Mouse (Mus musculus): ENCODE results near the gene Gpld1.
"Not testable (repeated sequence)": the region's sequence is repeated elsewhere in the genome, so short reads cannot be mapped to it uniquely, and the experiment has no call there.

Gpld1 gene

DNA sequence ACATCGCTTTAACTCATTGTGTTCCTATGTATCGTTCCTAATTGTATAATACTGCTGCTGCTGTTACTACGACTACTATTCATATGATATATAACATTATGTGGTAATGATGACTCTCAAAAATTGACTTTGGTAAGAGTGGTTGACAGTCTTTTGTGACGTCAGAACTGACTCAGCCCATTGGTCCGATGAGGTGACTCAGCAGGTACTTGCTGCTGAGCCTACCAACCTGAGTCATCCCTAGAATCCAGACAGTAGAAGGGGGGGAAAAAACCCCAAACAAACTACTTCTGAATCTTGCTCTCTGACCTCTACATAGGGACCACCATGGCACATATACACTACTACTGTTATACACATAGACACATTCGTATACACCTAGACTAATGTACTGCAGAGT is 5.9 kb downstream of the Gpld1 start:
- DNase-seq = no peak

DNA sequence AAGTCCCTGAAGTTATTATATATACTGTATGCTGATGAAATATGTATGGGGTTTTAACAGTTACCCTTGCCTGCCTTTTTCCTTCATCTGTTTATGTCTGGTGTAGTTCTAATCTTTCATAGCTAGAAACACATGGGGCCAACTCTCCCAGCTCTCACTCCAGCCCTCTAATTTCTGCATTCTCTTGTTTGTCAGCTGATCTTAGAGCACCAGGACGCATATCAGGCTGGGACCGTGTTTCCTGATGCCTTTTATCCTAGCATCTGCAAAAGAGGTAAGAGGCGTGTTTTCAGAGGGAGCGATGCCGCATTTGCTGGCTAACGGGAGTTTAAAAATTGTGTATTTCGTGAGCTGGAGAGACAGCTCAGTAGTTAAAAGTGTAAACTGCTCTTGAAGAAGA is 9.7 kb downstream of the Gpld1 start:
- no peak for DNase-seq

DNA sequence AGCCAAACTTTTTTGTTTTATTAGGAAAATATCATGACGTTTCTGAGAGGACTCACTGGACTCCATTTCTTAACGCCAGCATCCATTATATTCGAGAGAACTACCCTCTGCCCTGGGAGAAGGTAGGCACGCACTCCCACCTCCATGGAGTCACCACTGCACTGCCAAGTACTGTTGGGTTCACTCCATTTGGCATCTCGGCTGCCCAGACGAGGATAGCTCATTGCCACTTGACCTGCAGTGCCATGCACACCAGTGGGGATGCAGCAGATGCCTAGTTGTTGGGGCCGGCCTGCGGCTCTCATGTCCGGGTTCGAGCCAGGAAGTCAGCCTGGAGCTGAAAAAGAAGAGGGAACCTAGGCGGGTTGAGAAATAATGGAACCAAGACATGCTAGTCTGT is 12.1 kb downstream of the Gpld1 start:
- DNase-seq = no peak

DNA sequence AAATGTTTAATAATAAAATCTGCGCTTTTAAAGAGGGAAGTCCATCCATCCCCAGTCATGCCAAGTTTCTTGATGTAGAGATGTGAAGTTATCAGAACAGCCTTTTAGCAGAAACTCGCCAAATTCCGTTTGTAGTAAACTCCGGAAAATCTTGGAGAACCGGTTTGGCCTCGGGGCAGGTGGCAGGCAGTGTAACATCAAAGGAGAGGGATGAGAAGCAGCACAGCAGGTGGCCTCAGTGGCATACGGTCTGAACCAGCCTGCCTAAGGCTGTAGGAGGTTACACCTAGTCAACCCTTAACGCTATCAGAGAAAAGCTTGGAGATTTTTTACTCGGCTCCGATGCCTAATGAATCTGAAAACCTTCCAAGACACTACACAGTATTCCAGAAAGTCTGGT is 12.5 kb downstream of the Gpld1 start:
- DNase-seq = no peak

DNA sequence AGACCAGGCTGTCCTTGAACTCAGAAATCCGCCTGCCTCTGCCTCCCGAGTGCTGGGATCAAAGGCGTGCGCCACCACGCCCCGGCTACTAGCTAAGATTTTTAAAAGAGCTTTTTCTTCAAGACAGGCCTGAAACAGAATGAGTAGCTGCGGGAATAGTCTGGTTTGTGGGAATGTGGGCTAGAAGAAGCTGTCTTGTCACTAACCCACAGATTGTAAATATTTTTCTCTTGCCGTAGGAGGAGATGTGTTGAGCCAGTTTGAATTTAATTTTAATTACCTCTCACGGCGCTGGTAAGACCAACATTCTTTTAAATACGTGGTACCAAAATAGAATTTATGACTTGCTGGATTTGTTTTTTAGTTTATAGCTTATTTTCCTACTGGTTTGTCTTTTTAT is 15.7 kb downstream of the Gpld1 start:
- DNase-seq = no peak

DNA sequence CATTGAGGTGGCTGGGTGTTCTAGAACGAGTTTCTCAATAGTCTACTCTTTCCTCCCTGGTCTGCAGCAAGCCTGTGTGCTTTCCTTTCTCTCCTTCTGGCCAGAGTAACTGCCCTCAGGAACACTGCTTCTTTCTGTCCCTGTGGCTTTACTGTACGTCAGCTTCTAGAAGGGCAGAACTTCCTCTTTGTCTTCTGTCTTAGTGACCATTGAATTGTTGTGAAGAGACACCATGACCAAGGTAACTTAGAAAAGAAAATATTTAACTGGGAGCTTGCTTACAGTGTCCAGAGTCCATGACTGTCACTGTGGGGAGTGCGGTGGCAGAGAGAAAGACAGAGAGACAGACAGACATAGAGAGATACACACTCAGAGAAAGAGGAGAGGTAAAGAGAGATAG is 17.1 kb downstream of the Gpld1 start:
- DNase-seq = peak; percentile 5

DNA sequence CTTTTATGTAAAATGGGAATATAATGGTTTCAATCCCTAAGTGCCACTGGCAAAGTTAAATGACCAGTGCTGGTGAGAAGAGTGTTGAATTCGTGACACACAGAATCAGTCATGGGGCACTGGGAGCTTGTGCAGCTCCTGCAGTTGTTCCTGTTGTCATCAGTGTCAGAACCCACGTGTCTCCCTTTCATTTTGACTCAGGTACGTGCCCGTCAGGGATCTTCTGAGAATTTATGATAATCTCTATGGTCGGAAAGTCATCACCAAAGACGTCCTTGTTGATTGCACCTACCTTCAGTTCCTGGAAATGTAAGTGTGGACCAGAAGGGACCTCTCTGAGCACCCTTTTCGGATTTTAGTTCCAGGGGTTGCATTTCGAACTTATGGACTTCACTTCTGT is 19.2 kb downstream of the Gpld1 start:
- DNase-seq = no peak

DNA sequence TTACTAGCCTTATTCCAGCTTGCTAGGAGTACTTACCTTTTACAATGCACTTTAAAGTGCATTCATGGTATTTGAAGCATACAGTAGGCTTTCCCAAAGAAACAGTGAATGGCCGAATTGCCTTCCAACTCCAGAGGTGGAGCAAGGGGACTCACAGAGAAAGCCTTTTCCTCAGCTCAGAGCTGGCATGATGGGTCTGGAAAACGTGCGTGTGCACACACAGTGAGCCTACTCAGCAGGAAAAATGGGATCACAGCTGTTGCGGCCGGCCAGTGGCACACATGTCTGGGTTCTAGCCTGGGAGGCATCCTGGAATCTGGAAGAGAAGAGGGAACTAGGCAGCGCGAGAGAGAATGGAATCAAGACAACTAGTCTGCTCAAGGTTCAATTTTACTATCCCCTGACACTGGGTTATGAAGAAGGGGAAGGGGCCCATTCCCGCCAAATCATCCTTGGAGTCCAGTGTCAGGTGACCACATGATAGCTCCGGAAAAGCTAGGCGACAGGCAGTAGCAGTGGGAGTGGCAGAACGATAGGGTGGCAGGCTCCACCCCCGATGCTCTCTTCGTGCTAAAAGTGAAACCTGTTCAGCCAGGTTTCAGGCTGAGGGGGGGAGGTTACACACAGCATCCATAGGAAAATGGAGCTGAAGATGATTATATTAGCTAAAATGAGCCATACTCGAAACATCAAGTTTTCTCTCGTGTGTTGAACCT is 22.3 kb downstream of the Gpld1 start:
- no peak for DNase-seq

DNA sequence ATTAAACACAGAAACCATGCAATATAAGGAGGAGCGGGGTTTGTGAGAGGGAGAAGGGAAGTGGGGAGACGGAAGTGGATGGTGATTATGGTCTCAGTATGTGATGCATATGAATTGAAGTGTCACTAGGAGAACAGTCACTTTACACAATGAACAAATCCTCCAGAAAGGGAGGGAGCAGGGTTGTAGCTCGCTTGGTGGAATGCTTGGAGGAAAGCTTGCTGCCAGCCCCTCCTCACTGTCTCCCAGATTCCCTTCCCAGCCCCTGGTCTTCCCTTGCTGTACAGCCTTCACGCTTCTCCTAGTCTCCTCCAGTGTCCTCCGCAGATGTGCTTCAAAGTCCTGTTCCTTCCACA is 22.9 kb downstream of the Gpld1 start:
- no peak for DNase-seq

DNA sequence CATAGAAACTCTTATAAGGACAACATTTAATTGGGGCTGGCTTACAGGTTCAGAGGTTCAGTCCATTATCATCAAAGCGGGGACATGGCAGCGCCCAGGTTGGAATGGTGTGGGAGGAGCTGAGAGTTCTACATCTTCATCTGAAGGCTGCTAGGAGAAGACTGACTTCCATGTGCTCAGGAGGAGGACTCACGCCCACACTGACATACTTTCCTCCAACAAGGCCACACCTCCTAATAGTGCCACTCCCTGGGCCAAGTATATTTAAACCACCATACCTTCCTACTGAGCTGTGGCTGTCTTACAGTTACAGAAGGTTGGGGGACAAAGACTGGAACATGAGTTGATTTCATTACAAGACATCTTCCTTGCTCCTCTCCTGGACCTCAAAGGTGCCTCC is 28.8 kb downstream of the Gpld1 start:
- DNase-seq = not testable (repeated sequence)

DNA sequence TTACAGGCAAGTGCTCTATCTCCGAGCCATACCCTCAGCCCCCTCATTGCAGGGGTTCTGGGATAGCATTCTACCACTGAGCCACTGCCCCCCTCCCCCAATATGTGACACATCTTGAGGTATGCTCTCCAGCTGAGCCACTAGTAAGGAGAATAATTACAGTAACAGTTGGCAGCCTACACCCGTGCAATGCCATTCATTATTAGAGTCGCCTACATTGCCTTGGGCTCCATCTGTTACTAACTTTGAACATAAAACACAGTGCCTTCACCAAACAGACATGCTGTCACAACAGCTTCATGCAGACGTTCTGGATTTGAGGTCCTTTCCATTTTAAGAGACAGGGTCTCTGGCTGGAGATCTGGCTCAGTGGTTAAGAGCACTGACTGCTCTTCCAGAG is 33.4 kb downstream of the Gpld1 start:
- DNase-seq = no peak

DNA sequence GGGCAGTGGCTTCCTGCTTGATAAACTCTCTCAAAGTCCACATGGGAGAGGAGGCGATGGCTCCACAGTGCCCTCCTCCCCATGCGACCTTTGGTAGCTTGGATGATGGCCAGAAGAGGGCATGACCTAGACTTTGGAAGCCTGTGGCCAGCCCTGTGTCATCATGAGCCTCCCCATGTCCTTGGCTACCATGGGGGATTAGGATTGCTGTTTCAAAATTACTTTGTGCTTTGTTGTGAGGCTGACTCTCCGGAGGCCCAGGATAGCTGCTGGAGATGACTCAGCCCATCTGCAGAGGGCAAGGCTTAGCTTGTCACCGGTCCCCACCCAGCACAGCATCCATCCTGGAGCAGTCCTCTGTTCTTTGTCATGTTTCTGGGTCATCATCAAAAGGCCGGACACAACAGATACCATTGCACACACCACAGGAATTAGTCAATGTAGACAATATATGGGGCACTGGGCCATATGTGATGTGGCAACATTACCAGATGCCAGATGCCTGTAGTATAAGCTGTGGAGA is 34.9 kb downstream of the Gpld1 start:
- peak; percentile 76 for DNase-seq

DNA sequence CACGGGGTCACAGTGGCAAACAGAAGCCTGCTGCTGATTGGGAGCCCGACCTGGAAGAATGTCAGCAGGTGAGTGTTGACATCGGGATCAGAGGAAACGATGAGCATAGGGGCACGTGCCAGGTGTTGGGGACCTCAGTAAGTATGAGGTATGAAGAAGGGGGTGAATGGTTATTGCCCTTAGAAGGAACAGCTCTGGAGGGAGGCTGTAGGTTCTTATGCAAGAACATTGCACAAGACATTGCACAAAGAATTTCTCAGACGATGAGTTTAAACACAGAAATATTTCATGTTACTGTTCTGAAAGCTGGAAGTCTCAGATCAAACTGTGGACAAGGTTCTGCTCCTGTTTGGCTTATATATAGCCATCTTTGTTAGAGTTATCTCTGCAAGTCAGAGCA is 38.1 kb downstream of the Gpld1 start:
- DNase-seq = no peak

DNA sequence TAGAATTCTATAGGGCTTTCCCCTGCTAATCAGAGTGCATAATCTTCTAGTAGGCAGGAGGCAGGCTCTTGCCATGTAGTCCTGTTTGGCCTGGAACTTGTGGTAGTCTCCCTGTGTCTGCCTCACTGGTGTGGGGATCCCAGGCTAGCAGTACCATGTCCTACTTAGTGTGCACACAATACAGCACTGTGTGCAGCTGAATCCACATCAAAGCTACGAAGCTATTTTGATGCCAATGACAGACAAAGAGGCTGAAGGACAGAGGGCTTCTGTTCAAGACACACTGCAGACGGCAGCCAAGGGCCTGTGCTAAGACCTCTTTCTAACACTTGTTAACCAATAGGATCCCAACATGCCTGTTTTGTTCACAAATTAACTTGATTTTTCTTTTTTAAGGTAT is 42.5 kb downstream of the Gpld1 start:
- no peak for DNase-seq

DNA sequence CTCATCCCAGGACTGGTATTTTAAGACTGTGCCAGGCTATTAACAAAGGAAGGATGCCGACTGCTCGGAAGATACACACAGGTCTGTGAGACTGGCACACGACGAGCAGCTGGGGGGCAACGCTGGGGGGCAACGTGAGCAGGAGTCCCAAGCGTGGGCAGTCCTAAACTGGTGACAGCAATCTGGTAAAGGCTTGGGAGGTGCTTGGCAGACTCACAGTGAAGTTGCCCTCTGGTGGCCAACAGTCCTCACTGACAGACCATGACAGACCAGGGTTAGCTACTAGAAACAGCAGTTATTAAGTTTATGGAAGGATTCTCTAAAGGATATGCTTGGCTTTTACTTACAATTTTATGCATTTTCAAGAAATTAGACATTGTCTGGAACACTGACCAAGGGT is 45.4 kb downstream of the Gpld1 start:
- peak; percentile 74 for DNase-seq

DNA sequence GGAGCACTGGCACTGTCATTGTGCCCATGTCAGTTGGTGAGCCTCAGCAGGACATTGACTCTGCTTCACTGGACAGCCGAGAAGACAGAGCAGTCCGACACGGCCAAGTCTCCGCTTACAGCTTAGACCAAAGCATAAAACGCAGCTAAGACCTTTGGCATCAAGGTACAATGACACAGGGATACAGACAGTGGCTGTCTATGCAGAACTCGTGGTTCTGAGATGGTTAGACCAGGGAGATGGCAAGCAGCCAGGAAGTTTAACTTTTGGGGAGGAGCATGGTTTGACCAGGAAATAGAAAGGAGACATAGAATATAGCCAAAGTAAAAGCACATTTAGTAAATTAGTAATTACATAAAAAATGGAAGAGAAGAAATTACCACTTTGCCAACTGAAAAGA is 46.1 kb downstream of the Gpld1 start:
- DNase-seq = peak; percentile 49

DNA sequence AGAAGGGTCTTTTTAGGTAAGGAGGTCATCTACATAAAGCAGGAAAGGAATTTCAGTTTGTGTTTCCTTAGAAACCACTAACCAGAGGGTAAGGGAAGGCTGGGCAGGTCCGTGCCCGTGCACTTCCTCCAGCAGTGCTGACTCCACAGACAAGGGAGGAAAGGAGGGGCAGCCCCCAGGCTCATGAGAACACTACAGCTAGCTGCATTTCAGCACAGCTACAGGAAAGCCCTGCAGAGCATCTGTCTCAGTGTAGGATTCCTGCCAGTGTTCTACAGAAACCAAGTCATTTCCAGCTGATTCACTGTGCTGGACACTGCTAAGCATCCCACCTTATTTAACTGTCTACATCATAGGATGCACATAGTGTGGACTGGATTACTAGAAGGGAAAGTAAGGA is 50.2 kb downstream of the Gpld1 start:
- peak; percentile 27 for DNase-seq

DNA sequence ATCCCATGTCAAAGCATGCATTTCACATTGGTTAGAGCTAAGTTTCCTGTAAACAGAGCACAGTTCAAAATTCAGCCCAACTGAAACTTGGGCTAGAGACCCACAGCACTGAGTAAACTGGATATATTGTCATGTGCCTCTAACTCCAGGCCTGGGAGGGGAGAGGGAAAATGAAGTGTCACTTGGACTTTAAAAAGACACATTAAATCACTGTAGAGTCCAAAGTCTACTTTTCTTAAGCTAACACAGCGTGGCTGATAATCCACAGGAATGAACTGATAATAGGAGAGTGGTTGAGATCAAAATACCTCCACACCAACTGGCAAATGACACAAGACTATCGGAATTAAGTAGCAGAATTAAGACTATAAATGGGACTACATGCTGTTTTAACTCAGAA is 56.6 kb downstream of the Gpld1 start:
- no peak for DNase-seq

DNA sequence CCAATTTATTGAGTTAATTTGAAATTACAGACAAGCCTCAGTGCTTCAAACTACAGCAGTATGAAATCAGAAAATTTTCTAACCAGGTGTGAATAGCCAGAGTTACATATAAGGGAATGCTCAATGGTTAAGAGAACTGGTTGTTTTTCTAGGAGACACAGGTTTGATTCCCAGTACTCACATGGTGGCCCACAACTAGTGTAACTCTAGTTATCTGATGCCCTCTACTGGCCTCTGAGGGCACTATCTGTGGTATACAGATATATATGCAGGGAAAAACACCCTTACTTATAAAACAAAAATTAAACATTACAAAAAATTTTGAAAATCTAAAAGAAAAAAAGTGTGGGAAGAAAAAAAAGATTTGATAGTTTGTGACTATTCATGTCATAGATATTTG is 60.0 kb downstream of the Gpld1 start:
- DNase-seq = no peak

DNA sequence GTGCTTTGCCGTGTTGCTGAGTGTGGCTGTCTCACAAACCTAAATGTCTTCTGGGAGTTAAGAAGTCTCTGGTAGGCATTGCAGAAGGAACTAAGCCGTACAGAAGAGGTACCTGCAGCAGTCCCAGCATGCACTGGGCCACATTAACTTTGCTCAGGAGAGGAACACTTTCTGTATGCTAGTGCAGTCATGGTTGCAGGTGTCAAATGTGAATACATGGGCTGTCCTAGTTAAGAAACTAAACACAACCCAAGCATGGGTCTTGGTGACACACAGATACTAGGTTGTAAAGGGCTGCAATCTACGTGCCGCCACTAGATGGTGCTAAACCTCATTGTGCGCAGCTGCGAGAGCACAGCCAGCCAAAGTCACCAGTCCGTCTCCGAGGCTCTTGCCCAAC is 64.2 kb downstream of the Gpld1 start:
- DNase-seq = peak; percentile 42

DNA sequence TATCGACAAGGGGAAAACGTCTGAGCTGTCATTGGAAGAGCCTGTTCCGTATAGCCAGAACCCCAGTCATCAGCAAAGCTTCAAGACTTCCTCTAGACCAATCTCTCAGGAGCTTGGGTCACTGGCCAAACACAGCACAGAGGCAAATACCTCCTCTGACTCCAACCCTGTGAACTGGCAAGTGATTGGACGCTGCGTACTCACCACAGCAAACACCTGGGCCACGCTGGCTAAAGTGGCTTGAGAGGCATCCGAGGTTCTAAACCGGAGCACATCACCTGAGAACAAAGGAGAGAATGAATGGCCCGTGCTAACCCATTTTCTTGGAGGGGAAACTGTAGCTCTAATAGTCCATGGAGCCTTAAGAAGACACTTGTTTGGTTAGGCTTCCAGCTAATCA is 75.4 kb downstream of the Gpld1 start:
- DNase-seq = no peak

DNA sequence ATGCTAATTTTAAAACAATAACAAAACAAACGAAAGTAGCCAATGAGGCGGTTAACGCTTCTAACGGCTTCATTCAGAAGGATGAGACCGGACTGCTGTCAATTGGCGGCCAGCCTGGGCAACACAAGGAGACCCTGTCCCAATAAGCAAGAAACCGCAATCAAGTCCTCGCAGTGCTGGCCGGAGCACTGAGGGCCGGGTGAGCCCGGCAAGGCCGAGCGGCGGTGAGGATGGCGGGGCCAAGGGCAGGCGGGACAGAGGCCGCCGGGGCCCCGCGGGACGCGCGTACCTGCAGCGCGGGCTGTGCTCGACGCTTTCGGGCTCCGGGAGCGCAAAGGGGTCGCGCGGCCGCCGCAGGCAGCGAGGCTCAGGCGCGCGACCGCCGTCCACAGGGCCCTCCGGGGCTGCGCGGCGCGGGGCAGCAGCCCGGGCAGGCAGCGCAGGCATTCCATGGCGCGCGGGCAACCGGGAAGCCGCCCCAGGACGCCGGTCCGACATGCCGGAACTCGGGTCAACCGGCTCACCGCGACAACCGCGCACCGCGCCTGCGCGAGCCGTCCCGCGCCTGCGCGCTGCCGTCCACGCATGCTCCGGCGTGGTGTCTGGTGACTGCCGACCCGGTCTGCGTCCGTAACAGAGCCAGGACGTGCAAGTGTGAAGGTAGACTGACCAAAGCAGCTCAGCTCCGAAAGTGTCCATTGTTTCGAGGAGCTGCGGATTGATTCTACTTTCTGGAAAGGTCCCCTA is 77.0 kb downstream of the Gpld1 start, which contains the start of gene Mrs2:
Gene Mrs2, minus strand, starts transcription at position 587 of the 747 bp plus-strand sequence.
- DNase-seq = peak; percentile 96

DNA sequence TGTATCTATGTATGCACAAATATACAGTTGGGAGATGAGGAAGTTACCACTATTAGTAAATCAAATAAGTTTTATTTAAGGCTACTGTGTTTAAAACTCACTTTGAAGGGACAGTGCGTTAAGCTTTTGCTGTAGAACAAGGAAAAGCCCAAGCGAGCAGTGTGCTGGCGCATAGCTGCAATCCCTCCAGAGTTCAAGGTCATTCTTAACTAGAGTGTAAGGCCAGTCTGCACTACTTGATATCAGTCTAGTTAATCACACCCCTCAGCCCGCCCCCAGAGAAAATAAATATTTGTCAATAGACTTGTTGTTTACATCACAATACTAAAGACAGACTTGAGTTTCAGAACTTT is 77.6 kb downstream of the Gpld1 start:
- DNase-seq = no peak

DNA sequence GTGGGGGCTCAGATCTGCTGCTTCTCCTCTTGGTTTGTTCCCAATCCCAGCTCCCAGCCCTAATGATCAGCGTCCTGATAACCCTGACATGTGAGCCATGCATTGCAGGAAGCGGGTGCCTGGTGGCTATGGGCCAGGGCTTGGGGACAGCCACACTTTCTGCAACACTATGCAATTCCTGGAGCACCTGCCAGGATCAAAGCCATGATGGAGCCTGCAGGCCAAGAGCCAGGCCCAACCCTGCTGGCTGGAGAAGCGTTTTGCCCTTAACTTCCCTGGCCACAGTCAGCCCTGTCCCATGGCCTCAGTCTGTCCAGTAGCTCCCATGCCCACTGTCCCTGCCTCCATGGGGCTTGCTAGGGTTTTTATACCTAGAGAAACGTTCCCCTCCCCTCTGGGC is 79.4 kb downstream of the Gpld1 start:
- DNase-seq = no peak

DNA sequence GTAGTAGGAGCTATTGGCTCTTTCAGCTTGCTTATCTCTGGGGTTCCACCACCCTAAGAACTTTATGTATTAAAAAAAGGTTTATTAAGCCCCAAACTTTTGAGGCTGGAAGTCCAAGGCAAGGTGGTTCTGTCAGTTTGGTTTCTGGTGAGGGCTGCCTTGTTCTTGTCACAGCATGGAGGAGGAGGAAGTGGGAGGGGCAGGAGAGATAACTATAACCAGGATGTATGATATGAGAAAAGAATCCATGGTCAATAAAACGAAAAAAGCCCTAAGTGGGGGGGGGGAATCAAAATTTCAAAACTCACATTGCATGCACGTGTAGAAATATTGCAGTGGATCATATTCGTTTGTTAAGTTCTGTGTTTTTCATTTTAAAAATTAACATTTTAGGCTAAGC is 80.2 kb downstream of the Gpld1 start:
- no peak for DNase-seq

Data from kidney, postnatal 14 days (tissue).